Mouse (Mus musculus) adrenal gland, adult (tissue): Measurements from ENCODE around the gene Mprip.
"Not testable (repeated sequence)": the region's sequence is repeated elsewhere in the genome, so short reads cannot be mapped to it uniquely, and the experiment has no call there.

Experiments used
- DNase-seq, 2 experiments: peaks; one replicate each; pipeline ENCODE4 v3.0.0; 2022 to 2023; ENCODE audit warnings: low spot score in 1 of 2; ENCODE audit not compliant: inconsistent age in 2 of 2

The Mprip gene

DNA sequence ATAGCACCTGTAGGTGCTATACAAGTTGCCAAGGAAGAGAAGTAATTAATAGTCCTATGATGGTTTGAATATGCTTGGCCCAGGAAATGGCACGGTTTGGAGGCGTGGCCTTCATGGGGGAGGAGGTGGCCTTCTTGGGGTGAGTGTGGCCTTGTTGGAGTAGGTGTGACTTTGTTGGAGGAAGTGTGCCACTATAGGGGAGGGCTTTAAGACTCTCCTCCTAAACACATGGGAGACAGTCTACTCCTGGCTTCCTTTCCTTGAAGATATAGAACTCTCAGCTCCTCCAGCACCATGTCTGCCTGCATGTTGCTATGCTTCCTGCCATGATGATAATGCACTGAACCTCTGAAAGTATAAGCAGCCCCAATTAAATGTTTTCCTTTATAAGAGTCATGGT, 8.1 kb upstream of the Mprip start:
- DNase-seq = no peak

DNA sequence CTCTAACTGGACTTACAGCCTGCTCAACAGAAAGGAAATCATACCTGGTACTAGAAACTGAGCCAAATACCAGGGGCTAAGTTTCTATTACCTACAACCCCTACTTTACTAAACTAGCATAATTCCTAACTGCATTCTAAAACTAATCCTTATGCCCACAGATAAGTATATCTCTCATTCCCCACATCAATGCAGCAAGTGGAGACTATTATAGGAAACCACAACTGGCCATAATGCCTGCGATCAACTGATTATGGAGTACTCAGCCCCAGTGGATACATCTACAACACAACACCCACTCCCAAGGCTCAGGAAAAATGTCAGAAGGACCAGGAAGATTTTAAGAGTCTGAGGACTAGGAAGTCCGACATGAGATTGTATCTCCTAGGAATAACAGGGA, 7.6 kb upstream of the Mprip start:
- no peak for DNase-seq

DNA sequence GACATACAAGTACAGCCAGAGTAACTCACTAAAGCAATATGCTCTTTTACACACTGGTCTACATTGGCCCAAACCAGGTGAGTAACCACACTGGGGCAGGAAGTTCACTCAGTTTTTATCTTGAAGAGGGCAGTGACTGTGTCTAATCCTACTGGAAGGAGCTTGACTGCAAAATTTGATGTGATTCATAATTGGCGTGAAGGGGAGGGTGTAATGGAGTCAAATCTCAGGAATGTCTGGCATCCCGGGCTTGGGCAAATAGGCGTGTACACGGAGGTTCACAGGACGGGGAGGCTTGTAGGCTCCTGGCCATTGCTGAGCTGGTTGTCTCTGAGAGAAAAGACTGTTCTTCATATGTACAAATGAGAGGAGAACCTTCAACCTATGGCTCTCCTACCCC, 5.8 kb upstream of the Mprip start:
- DNase-seq = no peak

DNA sequence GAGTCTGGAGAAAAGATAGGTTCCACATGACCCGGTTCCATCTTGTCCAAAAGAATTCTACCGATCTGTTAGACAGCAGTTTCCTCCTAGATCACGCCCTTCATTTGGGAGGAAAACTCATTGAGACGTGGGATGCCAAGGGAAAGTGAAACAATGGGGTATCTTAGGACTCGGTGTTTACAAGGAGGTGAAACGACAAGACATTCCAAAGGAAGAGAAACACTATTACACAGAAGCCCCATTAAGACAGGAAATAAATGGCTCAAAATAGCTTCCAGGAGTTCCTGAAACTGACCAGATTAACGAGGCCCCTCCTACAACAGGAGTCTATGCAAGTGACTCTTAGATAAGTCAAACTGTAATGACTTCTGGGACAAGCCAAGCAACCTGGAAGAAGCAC, 5.1 kb upstream of the Mprip start:
- no peak for DNase-seq

DNA sequence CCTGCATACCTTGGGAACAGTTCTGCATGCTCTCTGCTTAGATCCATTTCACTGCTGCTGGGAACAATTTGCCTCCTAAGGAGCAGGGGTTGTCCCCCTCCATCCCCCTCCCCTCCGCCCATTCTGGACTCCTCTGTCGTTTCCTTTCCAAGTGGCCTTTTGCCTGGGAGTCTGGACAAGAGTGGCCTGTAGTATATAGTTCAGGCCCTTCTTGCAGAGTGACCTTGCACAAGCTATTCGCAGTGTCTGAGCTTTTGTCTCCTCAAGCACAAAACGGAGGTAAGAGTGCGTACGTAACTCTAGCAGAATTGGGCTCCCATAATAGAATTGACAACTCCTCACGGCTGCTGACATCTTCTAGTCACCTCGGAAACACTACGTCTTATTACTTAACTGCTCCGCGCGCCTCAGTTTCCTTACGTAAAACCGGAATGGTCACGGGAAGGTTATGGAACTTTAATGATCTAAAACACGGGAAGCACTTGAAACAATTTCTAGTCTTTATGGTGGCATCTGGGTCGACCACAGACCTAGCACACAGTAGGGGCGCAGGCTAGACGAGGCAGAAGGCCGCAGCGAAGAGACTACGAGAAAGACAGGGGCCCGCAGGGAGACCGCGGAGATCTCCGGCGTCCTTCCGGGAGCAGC, 620 bp downstream of the Mprip start:
- no peak for DNase-seq

DNA sequence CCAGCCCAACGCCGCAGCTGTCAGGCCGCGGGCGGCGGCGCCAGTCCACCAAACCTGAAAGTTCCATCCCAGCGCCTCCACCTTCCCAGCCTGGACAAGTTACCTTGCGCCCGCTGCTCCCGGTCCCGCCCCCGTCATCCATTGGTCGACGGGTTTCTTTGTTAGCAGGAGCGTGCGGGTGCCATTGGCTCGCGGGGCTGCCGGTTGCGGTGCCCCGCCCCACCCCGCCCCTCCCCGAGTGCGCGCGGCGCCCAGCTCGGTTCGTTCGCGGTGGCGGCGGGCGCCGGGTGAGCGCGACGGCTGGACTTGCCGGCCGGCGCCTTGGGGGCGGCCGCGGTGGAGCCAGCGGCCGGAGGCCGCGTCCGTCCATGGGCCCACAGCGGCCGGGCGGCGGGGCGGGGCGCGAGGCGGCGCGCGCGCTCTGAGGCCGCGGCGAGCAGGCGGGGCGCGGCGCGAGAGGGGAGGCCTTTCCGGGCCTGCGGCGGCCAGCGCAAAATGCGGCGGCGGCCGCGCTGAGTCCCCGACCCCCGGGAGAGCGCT, 1.2 kb downstream of the Mprip start:
- peak; percentile 97 to 98 for DNase-seq

DNA sequence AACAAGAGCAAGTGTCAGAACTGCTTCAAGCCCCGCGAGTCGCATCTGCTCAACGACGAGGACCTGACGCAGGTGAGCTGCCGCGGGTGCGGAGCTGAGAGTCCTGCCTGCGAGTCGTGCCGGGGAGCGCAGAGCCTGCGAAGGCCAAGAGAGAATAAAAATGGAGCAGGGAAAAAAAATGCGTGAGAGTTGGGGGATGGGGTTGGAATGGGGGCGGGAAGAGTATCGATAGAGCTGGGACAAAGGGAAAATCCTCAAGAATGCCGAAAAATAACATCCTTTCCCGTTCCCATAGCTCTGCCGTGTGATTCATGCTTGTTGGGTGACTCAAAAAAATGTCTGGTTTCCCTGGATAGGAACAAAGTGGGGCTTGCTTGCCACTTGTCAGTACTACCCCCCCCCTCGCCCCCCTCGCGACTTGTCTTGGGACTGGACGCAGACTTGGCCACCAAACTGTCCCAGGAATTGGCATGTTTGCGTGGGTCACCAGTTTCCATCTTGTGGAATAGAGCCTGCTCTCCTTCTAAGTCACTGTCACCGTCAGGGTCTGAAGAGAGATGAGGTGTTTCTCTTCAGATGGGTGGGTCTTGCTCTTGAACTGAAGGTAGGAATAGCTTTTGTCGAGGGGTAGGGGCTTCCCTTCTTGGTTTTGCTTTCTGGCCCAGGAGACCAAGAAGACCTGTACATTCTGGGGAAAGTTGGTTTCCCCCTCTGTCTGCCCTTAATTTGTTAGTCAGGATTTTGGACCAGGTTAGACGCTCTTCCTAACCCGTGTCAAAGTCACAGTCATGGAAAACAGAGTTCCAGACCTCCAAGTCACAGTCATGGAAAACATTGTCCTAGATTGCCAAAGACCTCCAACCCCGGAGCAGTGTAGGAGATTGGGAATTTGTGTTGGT, 2.0 kb downstream of the Mprip start:
- peak; percentile 48 to 64 for DNase-seq

DNA sequence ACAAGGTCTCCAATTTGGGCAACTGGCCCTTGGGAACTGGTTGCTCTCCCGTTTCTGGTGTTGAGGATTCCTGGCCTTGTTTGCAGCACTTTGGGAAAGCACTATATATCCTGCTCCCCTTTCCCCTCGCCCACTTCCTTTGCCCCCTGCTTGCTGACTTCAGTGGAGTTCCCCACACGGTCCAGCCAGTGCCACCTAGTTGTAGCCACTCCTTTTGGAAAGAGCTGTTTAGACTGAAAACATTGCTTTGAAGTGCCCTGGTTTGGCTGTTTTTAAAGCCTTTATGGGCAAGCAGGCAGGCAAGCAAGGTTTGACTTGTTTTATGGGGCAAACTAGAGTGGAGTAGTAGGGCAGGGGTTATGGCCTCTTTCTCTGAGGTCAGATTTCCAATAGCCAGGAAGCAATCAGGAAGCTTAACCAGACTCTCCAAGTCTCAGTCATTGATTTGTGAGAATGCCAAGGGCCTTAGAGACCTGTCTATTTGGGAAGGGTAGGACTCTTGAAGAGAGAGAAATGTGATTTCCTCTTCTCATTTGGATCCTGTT, 2.7 kb downstream of the Mprip start:
- DNase-seq = peak in 1 of 2 experiments; percentile 73

DNA sequence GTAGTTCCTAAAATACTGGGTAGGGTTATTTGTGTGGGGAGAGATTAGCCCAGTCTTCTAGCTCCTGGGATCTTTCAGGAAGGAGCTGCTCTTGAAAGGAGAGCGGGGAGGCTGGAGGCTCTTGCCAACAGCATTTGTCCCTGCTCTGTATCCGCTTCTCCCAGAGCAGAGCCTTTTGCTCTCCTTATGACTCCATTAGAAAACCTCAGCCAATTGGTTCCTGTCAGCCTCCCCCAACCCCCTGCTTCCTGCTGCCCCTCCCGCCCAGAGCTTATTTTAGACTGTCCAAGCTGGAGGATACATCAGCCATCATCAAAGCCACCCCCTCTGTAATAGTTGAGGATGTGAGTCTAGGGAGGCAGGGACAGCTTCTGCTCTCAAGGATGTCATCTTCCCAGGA, 3.7 kb downstream of the Mprip start:
- DNase-seq = peak; percentile 55 to 80

DNA sequence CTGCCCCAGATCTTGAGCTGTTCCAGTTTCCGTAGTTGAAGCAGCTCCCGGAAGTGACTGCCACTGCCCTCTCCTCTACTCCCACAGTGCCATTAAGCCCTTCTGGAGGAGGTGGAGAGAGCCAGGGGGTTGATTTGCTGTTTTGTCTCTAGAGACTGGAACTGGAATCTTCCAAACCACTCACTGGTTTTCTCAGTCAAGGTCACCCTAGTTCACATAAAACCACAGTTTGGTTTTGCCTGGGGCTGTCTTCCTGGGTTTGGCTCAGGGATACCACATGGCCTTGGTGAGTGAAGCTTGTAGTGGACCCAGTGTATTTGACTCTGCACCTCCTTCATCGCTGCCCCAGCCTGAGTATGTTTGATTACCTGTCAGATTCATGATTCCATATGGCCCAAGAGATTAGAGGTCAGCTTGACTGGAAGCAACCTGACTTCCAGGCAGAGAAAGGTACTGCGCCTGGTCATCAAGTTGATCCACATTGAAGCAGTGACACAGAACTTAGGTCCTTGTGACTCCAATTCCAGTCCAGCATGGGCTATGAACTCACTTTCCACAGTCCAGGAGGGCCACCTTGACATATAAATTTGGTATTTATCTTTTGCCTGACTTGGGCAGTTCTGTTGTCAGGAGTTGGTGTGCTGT, 10.1 kb downstream of the Mprip start:
- DNase-seq = peak; percentile 51 to 77

DNA sequence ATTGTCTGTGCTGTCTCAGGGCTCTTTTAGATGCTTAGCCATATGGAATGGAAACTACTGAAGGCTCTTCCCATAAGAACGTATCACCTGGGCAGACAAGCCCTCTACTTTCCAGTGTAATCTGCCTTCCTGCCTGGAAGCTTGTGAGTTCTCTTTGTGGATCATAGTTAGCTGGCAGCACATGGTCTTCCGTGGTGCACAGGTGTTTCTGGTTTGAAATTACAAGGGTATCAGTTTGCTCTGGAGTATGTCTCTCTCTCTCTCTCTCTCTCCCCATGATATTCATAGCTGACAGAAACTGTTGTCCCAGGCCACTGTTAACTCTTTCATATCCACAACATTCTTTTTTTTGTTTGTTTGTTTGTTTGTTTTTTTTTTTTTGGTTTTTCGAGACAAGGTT, 12.9 kb downstream of the Mprip start:
- no peak for DNase-seq

DNA sequence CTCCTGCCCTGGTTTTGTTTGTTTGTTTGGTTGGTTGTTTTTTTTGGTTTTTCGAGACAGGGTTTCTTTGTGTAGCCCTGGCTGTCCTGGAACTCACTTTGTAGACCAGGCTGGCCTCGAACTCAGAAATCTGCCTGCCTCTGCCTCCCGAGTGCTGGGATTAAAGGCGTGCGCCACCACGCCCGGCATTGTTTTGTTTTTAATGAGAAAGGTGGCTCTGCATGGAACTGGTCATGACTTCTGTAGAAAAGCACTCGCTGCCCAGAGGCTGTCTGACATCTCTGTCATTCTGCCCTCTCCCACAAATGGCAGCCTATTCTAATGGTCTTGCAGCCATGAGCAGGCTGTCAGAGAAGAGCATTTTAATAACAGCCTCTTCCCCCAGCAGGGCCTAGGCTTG, 13.6 kb downstream of the Mprip start:
- DNase-seq = not testable (repeated sequence)

DNA sequence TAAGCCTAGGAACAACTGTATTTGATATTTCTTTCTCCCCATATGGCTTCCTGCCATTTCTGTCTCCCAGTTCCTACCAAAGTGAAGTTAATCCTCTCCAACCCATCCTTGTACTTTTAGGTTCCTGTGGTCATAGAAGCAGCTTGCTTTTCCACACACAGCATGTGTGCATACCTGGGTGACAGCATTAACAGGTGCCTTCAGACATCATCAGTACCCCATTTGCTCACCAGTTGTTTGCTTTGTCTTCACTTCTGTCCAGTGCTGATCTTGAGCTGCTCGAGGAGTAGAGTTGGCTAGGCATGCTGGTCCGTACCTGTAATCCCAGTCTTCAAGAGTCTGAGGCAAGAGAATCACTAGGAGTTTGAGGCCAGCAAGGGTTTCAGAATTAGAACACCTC, 16.7 kb downstream of the Mprip start:
- no peak for DNase-seq

DNA sequence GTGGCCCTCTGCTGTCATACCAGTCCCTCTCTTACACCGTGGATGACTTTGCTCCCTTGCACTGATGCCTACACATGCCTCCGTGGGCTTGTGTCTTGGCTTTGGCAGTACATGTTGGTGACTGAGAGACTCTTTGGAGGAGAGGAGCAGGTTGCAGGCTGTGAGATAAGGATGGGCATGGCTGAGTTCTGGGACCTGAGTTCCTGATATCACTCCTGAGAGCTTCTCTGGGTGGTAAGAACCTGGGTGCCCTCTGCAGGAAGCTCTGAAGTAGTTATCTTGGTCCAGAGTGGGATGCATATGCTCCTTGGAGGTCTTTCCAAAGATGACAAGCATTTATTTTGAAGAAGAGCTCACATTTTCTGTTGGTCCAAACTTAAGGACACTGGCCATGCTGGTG, 17.6 kb downstream of the Mprip start:
- no peak for DNase-seq

DNA sequence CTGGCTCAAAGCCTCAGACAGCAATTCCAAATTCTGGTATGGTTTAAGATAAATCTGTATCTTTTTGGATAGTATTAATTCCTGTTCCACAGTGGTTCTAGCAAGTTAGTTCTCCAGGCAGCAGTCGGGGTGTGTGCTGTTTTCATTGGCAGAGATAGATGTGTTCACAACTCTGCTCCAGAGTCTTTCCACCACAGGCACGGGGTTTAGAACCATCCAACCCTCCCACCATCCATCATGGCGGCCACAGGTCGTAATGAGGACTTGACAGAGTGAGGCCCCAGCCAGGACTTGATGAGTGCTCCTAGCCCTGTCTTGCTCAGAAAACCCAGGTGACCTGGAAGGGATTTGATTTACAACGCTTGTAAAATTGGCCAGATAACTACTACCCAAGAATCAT, 19.0 kb downstream of the Mprip start:
- DNase-seq = no peak

DNA sequence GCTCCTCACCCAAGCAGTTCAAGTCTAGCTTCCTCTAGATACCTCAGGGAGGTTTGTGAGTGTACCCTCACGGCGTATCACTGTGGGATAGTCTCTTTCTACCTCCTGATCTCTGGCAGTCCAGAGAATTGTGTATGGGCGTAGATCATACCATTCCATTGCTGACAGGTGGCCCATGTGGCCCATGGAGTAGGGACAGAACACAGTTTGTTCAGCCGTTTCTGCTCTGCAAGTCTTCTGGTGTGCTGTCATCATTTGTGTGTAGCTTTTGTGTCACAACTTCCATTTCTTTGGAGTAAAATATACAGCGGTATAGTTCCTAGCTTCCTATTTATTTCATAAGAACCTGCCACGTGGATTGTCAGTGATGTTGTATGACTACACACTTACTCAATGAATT, 23.9 kb downstream of the Mprip start:
- no peak for DNase-seq

DNA sequence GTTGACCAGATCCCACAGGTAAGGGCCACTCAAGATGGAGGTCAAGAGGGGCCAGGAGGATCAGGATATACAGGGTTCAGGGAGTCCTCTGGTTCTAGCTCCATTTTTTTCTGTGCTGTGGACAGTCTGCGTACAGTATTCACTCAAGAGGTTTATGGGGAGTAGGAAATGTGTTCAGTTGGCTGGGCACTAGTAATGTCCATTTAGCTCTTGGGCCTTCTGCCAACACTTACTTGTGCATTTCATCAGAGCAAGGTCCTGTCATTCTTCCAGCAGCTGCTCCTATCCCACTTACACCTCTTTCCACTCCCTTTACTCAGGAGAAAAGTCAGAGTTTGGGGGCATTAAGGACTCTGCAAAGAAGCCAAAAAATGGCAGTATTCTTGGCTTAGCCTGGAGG, 33.4 kb downstream of the Mprip start:
- peak; percentile 25 to 83 for DNase-seq

DNA sequence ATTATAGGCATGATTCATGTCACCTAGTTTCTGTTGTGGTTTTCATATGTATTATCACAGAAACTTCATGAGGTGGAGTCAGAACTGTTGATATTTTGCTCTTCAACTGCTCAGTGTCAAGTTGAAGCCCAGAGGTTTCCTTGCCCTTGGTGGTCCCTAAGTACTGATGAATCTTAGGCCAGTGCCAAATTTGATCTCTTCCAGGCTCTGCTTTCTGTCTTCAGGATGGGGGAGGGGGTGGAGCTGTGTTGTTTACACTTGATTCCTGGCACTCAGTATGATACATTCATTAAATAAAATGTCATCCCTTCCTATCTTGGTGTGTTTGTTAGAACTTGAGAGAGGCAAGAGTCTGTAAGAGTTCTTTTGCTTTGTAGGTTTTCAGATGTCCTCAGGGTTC, 34.4 kb downstream of the Mprip start:
- no peak for DNase-seq

DNA sequence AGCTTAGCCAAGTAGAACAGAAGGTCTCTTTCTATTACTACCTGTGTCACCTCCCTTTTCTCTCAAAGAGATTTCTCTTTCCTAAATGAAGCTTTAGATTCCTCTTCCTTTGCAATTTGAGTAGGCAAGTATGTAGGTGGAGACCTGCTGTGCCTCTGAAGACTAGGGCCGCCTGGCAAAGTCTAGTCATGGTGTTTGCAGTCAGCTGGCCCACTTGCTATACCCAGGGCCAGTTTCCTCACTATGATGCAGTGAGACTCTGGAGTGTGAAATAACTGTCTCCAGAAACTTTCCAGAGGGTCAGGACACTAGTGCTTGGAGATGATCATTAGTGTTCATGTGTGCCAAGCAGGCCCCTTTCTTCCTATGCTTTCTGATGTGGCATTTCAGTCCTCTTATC, 36.5 kb downstream of the Mprip start:
- DNase-seq = no peak

DNA sequence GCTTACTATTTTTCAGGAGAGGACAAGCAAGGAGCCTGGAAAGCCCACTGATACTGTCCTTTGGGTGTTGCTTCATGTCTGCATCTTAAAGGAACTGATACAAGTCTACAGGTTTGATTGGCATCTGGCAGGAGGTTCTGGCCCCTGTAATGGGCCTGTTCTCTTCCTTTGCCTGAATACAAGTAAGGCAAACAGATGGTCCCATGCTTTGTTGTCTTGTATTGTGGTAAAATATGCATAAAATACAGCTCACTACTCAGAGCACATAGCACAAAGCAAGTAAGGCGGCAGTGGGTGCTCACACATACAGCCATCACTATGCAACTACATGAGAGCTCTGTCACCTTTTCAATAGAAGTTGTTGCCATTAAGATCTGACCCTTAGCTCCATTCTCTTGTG, 39.7 kb downstream of the Mprip start:
- no peak for DNase-seq

DNA sequence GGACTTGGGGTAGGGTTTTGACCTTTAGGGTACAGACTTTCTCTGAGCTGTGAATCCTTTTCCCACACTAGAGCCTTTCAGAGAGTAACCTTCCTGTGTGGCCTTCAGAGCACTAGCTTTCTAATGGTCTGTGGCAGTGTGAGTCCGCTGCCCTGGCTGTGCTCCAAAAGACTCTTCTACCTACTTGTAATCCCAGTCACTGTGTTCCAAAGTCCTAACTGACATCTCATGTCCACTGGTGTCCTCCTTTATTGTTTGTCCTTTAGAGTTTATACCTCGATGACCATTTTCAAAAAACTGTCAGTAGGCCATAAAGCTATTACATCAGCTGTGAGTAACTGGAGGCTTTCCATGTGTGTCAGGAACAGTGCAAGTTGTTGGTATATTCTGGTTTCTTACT, 44.0 kb downstream of the Mprip start:
- DNase-seq = peak; percentile 77 to 89

DNA sequence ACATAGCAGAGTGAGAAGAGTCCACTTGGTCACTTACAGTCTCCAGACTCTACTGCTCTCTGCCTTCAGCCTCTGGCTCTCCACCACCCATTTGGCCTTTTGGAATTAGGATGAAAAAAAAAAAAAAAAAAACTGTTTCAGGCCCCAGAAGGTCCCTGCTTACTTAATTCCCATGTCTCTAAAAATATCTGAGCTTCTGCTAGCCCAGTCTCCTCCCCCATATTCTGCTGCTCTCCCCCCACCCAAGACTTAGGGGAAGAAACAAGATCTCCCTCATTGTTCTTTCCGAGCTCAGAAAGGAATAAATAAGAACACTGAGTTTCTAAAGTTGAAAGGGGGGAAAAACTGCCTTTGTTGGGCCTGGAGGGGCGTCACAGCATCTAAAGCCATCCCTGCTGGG, 46.4 kb downstream of the Mprip start:
- no peak for DNase-seq
